Mouse (Mus musculus) heart, adult 8-10 months (tissue): ENCODE measurements around the gene Hcn2. TPM values are rescaled to one million over a fixed set of nuclear protein-coding genes. Genes with fewer than 3 reads are reported as not detected.

Source experiments
- DNase-seq: peaks from one replicate; pipeline ENCODE4 v3.0.0; 2022; ENCODE audit warnings: low spot score
- total RNA-seq, 4 experiments: library from RNA; stranded (reverse); gene quantifications; 2 replicates each; pipeline ENCODE4 v1.2.4; 2022

The Hcn2 gene
- total RNA-seq, 4 experiments from 2014 or later, result 13.7 to 16.7 (median 15.1) TPM

DNA sequence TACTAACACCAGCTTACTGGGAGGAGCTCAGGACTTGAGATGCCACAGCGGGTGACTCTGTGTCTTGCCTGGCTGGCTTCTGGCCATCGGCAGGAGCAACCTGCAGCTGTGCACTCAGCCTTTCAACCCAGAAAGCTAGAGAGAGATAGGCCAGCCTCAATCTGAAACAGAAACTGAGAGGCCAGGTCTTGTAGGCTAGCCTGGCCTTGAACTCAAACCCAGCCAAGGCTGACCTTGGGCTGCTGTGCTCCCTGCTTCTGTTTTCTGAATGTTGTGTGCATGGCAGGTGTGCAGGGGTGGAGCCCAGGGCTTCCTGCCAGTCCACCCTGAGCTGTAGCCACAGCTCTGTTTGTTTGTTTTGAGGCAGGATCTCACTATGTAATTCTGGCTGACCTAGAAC, 56.8 kb downstream of the Hcn2 start:
- no peak for DNase-seq

DNA sequence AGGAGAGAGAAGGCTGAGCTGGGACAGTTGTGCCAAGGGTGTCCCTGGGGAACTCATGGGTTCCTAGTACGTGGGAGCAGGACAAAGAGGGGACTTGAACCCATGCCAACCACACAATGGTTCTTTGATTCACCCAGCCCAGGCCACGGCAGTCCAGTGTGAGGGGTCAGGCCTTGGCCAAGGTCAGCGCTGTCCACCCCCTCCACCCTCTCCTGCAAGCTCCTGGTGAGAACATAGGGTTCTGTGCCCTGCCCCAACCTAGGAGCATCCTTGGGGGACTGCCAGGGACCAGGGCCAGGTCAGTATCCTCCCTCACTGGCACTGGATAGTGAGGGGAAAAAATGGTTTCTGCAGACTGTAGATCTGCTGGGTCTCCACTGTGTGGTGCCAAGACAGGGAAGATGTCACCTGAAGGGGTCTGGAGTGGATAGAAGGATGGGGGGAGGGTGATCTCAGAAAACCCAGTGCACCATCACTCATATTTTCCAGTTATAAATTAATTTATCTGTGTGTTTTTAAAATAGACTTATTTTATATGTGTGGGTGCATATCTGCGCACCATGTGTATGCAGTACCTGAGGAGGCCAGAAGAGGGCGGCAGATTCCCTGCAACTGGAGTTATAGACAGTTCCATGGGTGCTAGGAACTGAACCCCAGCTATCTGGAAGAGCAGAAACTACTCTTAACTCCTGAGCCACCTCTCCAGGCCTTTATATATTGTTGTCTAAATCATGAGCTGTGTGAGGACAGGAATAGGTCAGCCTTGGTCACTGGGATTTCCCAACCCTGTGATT, 58.2 kb downstream of the Hcn2 start:
- DNase-seq, result no peak

DNA sequence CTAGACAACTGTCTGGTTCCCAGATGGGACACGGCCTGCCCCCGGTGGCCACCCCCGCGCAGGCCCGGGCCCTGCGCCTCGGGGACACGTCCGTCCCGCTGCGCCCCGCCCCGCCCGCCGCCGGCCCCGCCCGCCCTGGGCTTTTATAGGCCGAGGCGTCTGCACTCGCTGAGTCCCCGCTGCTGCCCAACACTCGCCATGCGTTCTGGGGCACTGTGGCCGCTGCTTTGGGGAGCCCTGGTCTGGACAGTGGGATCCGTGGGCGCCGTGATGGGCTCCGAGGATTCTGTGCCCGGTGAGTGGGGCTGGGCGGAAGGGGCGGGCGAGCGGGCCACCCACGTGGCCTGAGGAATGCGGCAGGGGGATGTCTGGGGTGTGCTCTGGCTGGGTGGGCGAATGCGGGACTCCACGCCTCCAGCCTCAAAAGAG, 60.7 kb downstream of the Hcn2 start, which contains the start of gene Fstl3:
TSS of gene Fstl3 (plus strand) at position 170 of the 429 bp plus-strand sequence.
- no peak for DNase-seq

DNA sequence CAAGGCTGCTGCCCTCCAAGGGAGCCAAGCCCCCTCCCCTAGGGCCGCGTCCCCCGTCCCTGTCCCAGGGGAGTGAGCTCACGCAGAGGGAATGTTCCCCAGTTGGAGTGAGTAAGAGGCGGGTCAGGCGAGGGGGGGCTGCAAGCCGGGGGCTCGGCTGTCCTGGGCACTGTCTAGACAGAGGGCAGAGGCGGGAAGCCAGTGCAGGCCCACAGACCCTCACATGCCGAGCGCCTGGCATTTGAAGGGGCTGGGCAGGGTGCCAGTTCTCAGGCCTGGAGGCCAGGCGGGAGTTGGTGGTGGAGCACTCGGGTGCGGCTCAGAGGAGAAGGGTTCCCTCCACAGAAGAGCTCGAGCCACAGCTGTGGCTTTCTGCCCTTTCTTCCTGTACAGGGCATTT, 61.6 kb downstream of the Hcn2 start:
- DNase-seq, result peak; percentile 31

DNA sequence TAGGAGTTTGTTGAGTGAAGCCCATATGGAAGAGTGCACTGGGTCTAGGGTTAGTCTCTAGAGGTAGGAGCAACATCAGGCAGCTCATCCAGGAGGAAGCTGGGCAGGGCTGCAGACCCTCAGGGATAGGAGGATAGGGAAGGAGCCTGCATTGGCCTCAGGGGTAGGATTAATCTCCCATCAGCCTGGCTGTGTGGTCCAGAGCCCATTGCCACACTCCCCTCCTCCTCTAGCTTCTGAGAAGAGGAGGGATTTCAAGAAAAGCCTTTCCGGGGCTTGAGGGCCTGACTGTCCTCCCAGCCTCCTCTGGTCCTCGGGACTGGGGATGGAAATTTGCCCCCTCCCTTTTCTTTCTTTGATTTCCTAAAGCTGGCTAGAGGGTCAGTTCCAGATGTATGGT, 62.8 kb downstream of the Hcn2 start:
- no peak for DNase-seq

DNA sequence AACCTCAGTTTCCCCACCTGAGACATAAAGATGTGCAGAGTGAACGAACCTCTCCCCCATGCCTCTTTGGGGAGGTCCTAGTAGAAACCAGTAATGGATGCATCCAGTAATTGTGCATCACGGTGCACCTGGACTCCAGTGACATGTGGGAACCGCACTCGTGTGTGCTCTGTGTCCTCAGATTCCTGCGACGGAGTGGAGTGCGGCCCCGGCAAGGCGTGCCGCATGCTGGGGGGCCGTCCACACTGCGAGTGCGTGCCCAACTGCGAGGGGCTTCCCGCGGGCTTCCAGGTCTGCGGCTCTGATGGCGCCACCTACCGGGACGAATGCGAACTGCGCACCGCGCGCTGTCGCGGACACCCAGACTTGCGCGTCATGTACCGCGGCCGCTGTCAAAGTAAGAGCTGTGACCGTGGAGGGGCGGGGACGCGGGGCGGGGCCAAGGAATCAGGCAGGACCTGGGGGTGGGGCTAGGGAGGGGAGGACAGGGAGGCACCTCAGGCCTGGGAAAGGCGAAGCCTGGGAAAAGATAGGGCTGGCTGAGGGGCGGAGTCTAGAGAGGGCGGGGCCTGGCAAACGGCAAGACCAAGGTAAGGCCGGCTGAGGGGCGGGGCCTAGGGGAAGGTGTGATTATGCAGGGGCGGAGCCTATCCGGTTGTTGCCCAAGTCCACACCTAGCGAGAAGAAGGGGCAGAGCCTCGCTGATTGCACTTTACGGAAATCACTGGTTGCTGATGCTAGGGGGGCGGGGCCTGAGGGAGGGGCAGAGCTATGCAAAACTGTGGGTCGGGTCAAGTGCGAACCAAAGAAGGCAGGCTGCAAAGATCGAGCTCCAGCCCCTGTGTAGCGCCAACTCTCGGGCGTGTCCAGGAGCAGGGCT, 63.6 kb downstream of the Hcn2 start:
- peak; percentile 88 for DNase-seq

DNA sequence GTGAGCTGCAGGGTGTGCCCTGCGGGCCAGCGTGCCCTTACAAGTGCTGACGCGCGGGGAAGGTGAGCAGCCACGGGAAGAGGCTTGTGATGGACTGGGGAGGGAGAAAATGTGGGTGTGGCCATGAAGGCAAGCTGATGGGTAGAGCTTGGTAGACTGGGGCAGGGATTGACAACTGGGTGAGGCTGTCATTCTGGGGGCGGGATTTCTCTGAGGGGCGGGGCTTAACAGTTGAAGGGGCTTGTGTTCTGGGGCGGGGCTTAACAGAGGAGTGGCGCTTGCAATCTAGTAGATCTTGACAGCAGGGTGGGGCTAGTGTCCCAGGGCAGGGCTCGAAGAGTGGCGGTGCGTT, 64.2 kb downstream of the Hcn2 start:
- DNase-seq, result no peak

DNA sequence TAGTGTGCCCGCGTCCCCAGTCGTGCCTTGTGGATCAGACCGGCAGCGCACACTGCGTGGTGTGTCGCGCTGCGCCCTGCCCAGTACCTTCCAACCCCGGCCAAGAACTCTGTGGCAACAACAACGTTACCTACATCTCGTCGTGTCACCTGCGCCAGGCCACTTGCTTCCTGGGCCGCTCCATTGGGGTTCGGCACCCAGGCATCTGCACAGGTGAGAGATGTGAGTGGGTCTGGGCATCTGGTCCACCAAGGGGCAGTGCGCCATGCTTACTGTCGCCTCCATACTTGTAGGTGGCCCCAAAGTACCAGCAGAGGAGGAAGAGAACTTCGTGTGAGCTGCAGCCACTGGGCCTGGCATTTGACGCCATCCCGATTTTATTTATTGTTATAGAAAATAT, 64.7 kb downstream of the Hcn2 start:
- DNase-seq, result no peak

DNA sequence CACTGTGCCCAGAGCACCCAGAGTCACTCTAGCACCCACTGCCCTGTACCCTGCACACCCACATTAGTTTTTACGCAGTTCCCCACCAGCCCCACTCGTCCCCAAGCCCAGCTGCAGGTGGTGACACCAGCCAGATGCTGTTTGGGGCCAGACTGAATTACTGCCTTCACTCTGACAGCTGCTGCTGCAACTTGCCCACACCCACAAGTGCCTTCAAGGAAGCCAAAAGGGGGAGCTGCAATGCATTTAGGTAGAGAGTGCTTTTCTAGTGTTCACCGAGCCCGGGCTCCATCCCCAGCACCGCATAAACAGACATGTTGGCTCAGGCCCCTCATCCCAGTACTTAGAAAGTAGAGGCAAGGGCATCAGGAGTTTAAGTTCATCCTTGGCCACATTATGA, 65.5 kb downstream of the Hcn2 start:
- DNase-seq, result no peak

DNA sequence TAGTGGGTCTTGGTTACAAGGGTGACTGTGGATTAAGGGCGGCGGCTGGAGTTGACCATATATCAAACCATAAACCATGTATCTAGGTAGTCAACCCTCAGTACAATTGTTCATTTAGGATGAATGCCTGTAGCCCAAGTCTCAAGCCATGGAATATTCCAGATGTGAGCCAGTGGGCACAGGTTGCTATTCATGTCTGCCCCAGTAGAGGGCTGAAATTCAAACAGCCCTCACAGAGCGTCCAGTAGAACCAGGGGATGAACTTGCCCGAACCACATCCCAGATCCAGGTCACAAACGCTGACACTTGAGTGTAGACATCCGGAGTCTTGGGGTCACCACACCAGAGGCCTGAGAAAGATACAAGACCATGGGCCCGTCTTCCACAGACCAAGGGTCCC, 66.6 kb downstream of the Hcn2 start:
- no peak for DNase-seq

DNA sequence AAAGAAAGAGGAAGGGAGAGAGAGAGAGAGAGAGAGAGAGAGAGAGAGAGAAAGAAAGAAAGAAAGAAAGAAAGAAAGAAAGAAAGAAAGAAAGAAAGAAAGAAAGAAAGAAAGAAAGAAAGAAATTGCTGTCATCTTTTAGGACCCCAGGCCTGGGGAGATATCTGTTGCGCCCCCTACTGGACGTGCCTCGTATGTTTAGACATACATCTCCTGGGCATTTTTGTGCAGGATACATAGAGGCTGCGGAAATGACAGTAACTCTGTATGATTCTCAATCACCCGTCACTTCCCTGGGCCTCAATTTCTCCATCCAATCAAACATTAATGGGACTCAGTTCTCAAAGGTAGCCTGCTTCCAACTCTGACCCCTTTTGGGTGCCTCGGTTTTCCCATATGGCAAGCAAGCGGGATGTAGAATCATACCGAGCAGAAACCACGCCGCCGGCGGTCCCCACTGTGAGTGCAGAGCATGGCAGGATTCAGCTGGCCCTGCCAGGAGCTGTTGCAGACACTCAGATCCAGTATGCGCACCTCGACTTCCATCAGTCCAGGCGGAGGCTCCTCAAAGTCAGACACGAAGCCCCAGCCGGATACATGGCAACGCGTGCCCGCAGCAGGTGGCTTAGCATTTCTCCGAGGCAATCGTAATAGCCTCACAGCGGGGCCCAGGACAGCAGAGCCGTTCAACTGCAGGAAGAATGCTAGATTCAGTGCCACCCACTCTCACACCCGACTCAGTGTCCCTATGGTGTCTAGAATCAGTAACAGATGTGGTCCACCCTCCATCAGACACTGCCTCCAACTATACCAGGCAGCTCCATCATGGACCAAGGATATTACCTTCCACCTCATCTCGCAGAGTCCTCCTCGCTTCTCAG, 67.7 kb downstream of the Hcn2 start:
- DNase-seq, result no peak

Other genes with a start within 250 kb of the Hcn2 start
- gene Vmn2r83, start 247.9 kb upstream of the Hcn2 start, total RNA-seq, result not detected
- 1 to 10 TPM; 3.1 to 7.1 (median 4.8) TPM for gene Plpp2, start 182.8 kb upstream of the Hcn2 start, total RNA-seq
- gene Mier2, start 161.4 kb upstream of the Hcn2 start, total RNA-seq, result 10 to 100 TPM; 10.6 to 17.6 (median 15.3) TPM
- gene Theg, start 129.3 kb upstream of the Hcn2 start, total RNA-seq, result not detected
- under 1 TPM in 1 of 4 experiments, not detected in 3; 0.16 TPM for gene C2cd4c, start 102.6 kb upstream of the Hcn2 start, total RNA-seq
- 1 to 10 TPM; 1.2 to 2.0 (median 1.2) TPM for gene Shc2, start 78.7 kb upstream of the Hcn2 start, total RNA-seq
- gene Odf3l2, start 70.9 kb upstream of the Hcn2 start, total RNA-seq, result not detected
- gene Madcam1, start 52.1 kb upstream of the Hcn2 start, total RNA-seq, result not detected
- gene Tpgs1, start 47.3 kb upstream of the Hcn2 start, total RNA-seq, result 10 to 100 TPM; 14.5 to 20.0 (median 16.9) TPM
- gene Cdc34, start 34.4 kb upstream of the Hcn2 start, total RNA-seq, result 100 to 1,000 TPM; 201 to 230 (median 213) TPM
- gene Gzmm, start 27.6 kb upstream of the Hcn2 start, total RNA-seq, result 1 to 10 TPM; 7.6 to 9.0 (median 8.3) TPM
- 1,000 to 10,000 TPM; 1,424 to 1,552 (median 1,533) TPM for gene Bsg, start 12.1 kb upstream of the Hcn2 start, total RNA-seq
- gene Polrmt, start 29.9 kb downstream of the Hcn2 start, total RNA-seq, result 10 to 100 TPM; 41.1 to 54.7 (median 47.0) TPM
- not detected for gene Fgf22, start 38.4 kb downstream of the Hcn2 start, total RNA-seq
- 10 to 100 TPM; 20.2 to 23.2 (median 21.5) TPM for gene Rnf126, start 50.3 kb downstream of the Hcn2 start, total RNA-seq
- gene Fstl3, start 60.6 kb downstream of the Hcn2 start, total RNA-seq, result 1 to 10 TPM; 2.9 to 5.8 (median 3.6) TPM
- gene Prss57, start 74.3 kb downstream of the Hcn2 start, total RNA-seq, result not detected
- 10 to 100 TPM; 37.8 to 53.8 (median 51.7) TPM for gene Palm, start 76.9 kb downstream of the Hcn2 start, total RNA-seq
- under 1 TPM in 3 of 4 experiments, not detected in 1; 0.31 to 0.75 (median 0.60) TPM for gene Misp, start 104.4 kb downstream of the Hcn2 start, total RNA-seq
- 10 to 100 TPM; 45.4 to 57.7 (median 49.9) TPM for gene Ptbp1, start 137.8 kb downstream of the Hcn2 start, total RNA-seq
- gene Prtn3, start 157.8 kb downstream of the Hcn2 start, total RNA-seq, result 1 to 10 TPM in 1 of 4 experiments, not detected in 3; 2.4 TPM
- under 1 TPM in 3 of 4 experiments, not detected in 1; 0.19 to 0.41 (median 0.29) TPM for gene Plppr3, start 158.0 kb downstream of the Hcn2 start, total RNA-seq
- under 1 TPM in 1 of 4 experiments, not detected in 3; 0.57 TPM for gene Elane, start 169.6 kb downstream of the Hcn2 start, total RNA-seq
- gene Cfd, start 174.2 kb downstream of the Hcn2 start, total RNA-seq, result 10 to 100 TPM; 12.7 to 46.8 (median 17.8) TPM
- 10 to 100 TPM; 48.5 to 65.2 (median 53.3) TPM for gene Med16, start 192.3 kb downstream of the Hcn2 start, total RNA-seq
- gene Gm26602, start 194.2 kb downstream of the Hcn2 start, total RNA-seq, result not detected
- gene Kiss1r, start 200.3 kb downstream of the Hcn2 start, total RNA-seq, result under 1 TPM; 0.28 to 0.62 (median 0.32) TPM
- 10 to 100 TPM; 75.2 to 85.9 (median 81.0) TPM for gene R3hdm4, start 204.6 kb downstream of the Hcn2 start, total RNA-seq
- gene Arid3a, start 210.4 kb downstream of the Hcn2 start, total RNA-seq, result 1 to 10 TPM; 1.2 to 1.7 (median 1.3) TPM
- 10 to 100 TPM; 28.4 to 36.2 (median 29.6) TPM for gene Wdr18, start 243.5 kb downstream of the Hcn2 start, total RNA-seq